Mouse (Mus musculus) testis, adult 2 months (tissue): ENCODE measurements at regions not wholly inside any gene's neighbourhood (a gene's known extent, or its start where the extent isn't known, plus 50 kb on each side); places are given as distances from the start of the nearest gene placed in this dataset.
A peak's percentile ranks its signal among the peaks of the same experiment; 100 is the strongest.
"Not testable (repeated sequence)": the region's sequence is repeated elsewhere in the genome, so short reads cannot be mapped to it uniquely, and the experiment has no call there.

ENCODE experiments used
- H3K27ac ChIP-seq: fragments of 200-500 bp; 2 replicates; pipeline ENCODE4 v1.5.1; 2012; ENCODE audit warnings: low read depth, low read length; ENCODE audit not compliant: control insufficient read depth, insufficient read depth
- H3K27me3 ChIP-seq: fragments of 200-500 bp; 2 replicates; pipeline ENCODE4 v1.6.1; 2012; ENCODE audit warnings: mild to moderate bottlenecking, low read length, moderate library complexity; ENCODE audit not compliant: control insufficient read depth, insufficient read depth
- H3K36me3 ChIP-seq: fragments of 200-500 bp; 2 replicates; pipeline ENCODE4 v1.6.1; 2012; ENCODE audit warnings: mild to moderate bottlenecking, low read length; ENCODE audit not compliant: control insufficient read depth, insufficient read depth
- H3K4me1 ChIP-seq: fragments of 200-500 bp; 2 replicates; pipeline ENCODE4 v1.6.1; 2012; ENCODE audit warnings: low read length; ENCODE audit not compliant: control insufficient read depth, insufficient read depth
- H3K4me3 ChIP-seq: fragments of 200-500 bp; 2 replicates; pipeline ENCODE4 v1.5.1; 2012; ENCODE audit warnings: low read depth, mild to moderate bottlenecking, low read length, moderate library complexity, mixed read lengths; ENCODE audit not compliant: control insufficient read depth
- CTCF ChIP-seq: fragments of 200-500 bp; IDR thresholded peaks from 2 replicates; pipeline ENCODE4 v1.5.1; 2012; ENCODE audit warnings: low read depth, mild to moderate bottlenecking, inconsistent platforms, low read length, moderate library complexity; ENCODE audit not compliant: control insufficient read depth, insufficient read depth, insufficient replicate concordance
- POLR2A ChIP-seq: fragments of 200-500 bp; IDR thresholded peaks from 2 replicates; pipeline ENCODE4 v1.6.1; 2012; ENCODE audit warnings: low read depth, mild to moderate bottlenecking, inconsistent platforms, low read length, moderate library complexity; ENCODE audit not compliant: control insufficient read depth

GRCm38 (mm10) chrX:50632536-50632935 is 204.2 kb upstream of the Olfr1324 start:
- Histone ChIP-seq H3K27me3 (no peaks in the 10 kb centered on the region), H3K36me3 (no peaks in the 10 kb centered on the region), H3K27ac (no peak overlapping the region), H3K4me3 (no peak overlapping the region), H3K4me1 (no peaks in the 10 kb centered on the region)
- TF ChIP-seq POLR2A (no peak), CTCF (no peak)

DNA sequence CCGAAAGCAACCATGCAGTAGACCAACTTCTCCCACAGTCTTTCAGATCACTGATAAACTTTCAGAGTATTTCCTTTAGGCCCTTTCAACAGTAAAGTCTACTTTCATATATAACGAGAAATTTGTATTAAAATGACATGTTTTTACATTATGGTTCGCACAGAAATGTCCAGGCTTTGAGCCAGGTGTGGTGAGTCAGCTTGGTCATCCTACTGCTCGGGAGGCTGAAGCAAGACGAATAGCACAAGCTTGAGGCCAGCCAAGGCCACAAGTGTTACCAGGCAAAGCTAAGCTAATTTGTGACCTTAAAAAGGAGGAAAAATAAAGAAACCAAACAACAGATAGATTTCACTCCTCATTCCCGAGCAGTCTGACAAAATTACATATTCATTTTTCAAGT is 197.0 kb upstream of the Olfr1324 start:
- TF ChIP-seq CTCF = no peak
- TF ChIP-seq POLR2A = no peak
- Histone ChIP-seq H3K27me3 (no peaks in the 10 kb centered on the region), H3K4me3 (no peak overlapping the region), H3K4me1 (no peaks in the 10 kb centered on the region), H3K27ac (no peak overlapping the region), H3K36me3 (no peaks in the 10 kb centered on the region)

DNA sequence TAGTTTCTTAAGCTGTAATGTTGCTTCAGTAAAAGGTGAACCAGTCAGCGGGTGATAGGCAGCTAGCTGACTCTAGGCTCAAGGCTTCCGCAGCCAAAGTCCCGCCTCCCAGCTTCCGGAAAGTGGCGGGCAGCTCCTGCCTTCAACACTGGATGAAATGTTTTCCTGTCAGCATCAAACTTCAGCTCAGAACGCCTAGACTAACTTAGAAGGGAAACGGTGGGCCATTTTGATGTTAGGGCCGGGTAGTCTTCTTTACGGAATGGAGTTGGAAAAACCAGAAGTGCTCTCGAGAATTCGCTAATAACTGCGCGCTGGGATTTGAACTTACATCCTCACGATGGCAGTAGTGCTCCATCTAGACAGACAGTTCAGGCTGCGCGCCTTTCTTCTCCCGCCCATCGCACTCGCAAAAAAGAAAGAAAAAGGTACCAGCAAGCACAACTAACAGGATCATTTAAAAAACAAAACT is 194.7 kb upstream of the Olfr1324 start:
- Histone ChIP-seq H3K36me3 (no peaks in the 10 kb centered on the region), H3K27me3 (no peaks in the 10 kb centered on the region), H3K4me3 (peak overlapping the region; percentile 38; the same call in 1 of the 2 replicates), H3K27ac (no peak overlapping the region), H3K4me1 (no peaks in the 10 kb centered on the region)
- TF ChIP-seq CTCF = no peak
- TF ChIP-seq POLR2A = no peak

GRCm38 (mm10) chrX:50620909-50621308 is 192.6 kb upstream of the Olfr1324 start:
- Histone ChIP-seq H3K4me1 (no peaks in the 10 kb centered on the region), H3K27me3 (no peaks in the 10 kb centered on the region), H3K36me3 (no peaks in the 10 kb centered on the region), H3K27ac (no peak overlapping the region), H3K4me3 (no peak overlapping the region)
- no peak for TF ChIP-seq POLR2A
- TF ChIP-seq CTCF = no peak

DNA sequence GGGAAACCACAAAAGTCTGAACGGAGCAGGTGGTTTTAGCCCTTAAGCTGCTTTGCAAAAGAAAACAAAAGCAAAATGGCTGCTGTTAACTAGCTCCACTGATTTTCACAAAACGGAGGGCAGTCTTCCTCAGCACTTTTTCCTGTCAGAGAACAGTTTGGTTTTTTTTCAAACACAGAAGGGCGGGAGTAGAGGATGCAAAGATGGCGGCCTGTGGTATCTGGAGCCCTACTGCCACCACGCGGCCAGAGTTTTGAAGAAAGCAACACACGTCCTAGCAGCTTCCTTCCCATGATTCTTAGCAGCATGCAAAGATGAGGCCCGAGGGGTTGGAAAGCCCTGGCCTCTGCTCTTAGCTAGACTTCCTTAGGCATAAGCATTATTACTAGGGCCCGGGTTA is 191.6 kb upstream of the Olfr1324 start:
- no peak overlapping the region for H3K4me3 ChIP-seq
- no peaks in the 10 kb centered on the region for H3K36me3 ChIP-seq
- H3K27ac ChIP-seq = no peak overlapping the region
- no peaks in the 10 kb centered on the region for H3K27me3 ChIP-seq
- TF ChIP-seq POLR2A (no peak), CTCF (no peak)
- H3K4me1 ChIP-seq = no peaks in the 10 kb centered on the region

GRCm38 (mm10) chrX:50618936-50619335 is 190.6 kb upstream of the Olfr1324 start:
- H3K27me3 ChIP-seq = no peaks in the 10 kb centered on the region
- no peak overlapping the region for H3K27ac ChIP-seq
- TF ChIP-seq POLR2A (no peak), CTCF (no peak)
- no peak overlapping the region for H3K4me3 ChIP-seq
- H3K4me1 ChIP-seq = no peaks in the 10 kb centered on the region
- H3K36me3 ChIP-seq = no peaks in the 10 kb centered on the region

DNA sequence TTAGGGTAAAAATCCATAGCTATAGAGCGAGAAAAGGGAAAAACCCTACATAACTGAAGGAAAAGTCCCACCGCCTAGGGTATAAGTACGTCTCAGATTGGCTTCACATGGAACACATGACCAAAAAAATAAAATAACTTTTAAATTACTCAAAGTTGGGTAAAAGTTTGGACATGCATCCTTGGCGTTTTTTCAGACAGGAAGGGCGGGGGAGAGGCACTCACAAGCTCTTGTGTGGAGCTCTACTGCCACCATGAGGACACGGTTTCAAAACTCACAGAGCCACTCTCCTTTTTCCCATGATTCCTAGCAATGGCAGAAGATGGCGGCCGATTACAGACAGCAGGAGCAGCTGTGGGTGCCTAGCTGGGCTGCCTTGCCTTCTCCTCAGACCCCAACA is 188.6 kb upstream of the Olfr1324 start:
- H3K36me3 ChIP-seq, H3K27me3 ChIP-seq, H3K4me3 ChIP-seq, H3K27ac ChIP-seq, H3K4me1 ChIP-seq: not testable (repeated sequence)

DNA sequence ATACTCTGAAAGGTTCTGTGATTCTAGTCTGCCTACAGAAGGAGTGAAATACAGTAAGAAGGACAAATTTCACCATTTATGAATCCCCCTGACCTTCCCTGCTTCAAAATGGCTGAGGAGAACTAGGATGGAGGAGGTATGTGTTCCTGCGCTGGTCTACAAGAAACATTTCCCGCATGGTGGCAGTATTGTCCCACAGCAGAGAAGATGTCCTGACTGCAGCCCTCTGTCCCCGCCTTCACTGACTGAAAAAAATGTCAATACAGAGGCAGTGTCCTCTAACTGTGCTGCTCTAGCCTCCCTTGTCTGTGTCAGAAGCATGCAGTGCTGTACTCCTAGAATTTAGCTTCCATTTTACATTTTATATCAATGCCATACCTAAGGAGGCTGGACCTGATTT is 186.6 kb upstream of the Olfr1324 start:
- not testable (repeated sequence) for H3K4me1 ChIP-seq, H3K27me3 ChIP-seq, H3K27ac ChIP-seq, H3K4me3 ChIP-seq, H3K36me3 ChIP-seq

GRCm38 (mm10) chrX:50614367-50614766 is 186.1 kb upstream of the Olfr1324 start:
- H3K27ac ChIP-seq, H3K4me3 ChIP-seq, H3K36me3 ChIP-seq: not testable (repeated sequence)

More at GRCm38 (mm10) chrX:50614367-50614766, 186.1 kb upstream of the Olfr1324 start:
- H3K4me1 ChIP-seq, H3K27me3 ChIP-seq: not testable (repeated sequence)
